Mouse (Mus musculus) heart, postnatal 14 days (tissue): ENCODE results near the gene Cnot11. TPM values are rescaled to one million over a fixed set of nuclear protein-coding genes. Genes with fewer than 3 reads are reported as not detected.

Source experiments
- DNase-seq, 2 experiments: peaks; one replicate each; pipeline ENCODE4 v3.0.0; 2021 to 2022
- intact Hi-C: fragments of 180-260 bp; cut with DNase I; formaldehyde crosslinking; loops from one replicate; pipeline ENCODE4 v1.15.1; 2025
- long read RNA-seq, 2 experiments: library from polyadenylated mRNA; stranded (forward); transcript quantifications; one replicate each; pipeline ENCODE4 v2.0.0; 2021
- total RNA-seq, 2 experiments: library from RNA; stranded (reverse); gene quantifications; 2 replicates each; pipeline ENCODE4 v1.2.3; 2021

Cnot11 gene
- total RNA-seq, result 10 to 100 TPM; 14.7 to 15.7 TPM
- long read RNA-seq, experiment 1, transcript Cnot11-201 (7 exons, 3,162 nt), result major isoform, 40 of 44 reads
- long read RNA-seq, experiment 1, partial matches to known transcripts, result 0 of 44 reads
- long read RNA-seq, experiment 1, other reads (novel, unspliced or antisense), result 3 of 44 reads
- long read RNA-seq, experiment 2, transcript Cnot11-201 (7 exons, 3,162 nt), result major isoform, 36 of 39 reads
- long read RNA-seq, experiment 2, partial matches to known transcripts, result 1 of 39 reads
- long read RNA-seq, experiment 2, other reads (novel, unspliced or antisense), result 2 of 39 reads

DNA sequence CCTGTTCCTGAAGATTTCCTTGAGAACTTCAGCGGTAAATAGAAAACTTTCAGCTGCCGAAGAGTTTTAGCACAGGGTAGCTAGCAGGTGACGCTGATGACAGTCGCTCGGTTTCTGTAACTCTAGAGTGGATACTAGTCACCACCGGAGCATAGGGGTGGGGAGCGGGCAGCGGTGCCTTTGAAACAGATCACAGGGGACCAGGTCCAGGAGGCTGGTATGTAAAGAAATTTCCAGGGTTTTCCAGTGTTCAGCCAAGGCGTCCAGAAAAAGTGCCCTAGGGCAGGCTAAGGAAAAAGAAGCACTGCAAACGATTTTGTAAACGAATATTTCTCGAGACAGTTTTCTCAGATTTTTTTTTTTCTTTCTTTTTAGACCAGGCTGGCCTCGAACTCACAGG lies at the start of gene Cnot11:
Cnot11 (plus strand) TSS at position 162 of the 400 bp plus-strand sequence.
- no peak for DNase-seq
- intact Hi-C loops, result loop anchor here (10.0 kb wide), 2 partner anchors 340 to 1670 kb away; partner anchors contain the start of genes Npas2 and Tsga10

DNA sequence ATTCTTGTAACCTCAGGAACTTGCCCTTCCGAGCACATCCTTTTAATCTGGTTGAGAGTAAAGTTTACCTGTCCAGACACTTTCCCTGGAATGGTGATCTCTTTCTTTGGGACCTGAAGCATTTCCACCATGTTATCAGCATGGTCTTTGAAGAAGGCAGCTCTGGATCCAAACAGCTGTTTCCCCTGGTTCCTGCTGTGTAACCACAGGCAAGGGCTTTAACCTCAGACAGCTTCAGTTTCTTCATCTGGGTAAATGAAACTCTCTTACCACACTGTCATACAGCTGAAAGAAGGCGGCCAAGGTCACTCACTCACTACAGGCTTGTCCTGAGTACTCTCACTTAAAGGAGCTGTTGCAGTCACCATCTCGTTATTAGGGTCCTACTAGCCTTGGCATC lies 47.4 kb upstream of the Cnot11 start:
- intact Hi-C loops, result no loop called here
- DNase-seq, result no peak

DNA sequence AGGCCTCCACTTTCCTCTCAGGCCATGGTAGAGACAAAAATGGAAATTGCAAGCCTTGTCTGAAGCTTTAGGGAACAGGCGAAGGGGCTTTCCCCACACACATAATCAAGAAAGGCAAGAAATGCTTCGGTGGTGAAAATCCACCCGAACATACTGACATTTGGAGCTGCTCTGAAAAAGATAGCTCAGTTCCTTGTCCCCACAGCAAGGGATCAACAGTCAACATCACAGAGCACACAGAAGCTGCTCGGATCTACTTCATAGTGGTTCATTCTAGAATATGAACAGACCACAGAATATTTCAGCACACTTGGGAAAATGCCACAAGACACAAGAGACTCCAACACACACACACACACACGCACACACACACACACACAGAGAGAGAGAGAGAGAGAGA lies 41.6 kb upstream of the Cnot11 start:
- intact Hi-C loops, result loop anchor here (5.0 kb wide), 1 partner anchor 76 kb away; no protein-coding TSS in a partner anchor
- DNase-seq, result no peak

GRCm38 (mm10) chr1:39493664-39494063 lies 41.1 kb upstream of the Cnot11 start:
- no peak for DNase-seq
- intact Hi-C loops, result loop anchor here (5.0 kb wide), 1 partner anchor 76 kb away; no protein-coding TSS in a partner anchor

DNA sequence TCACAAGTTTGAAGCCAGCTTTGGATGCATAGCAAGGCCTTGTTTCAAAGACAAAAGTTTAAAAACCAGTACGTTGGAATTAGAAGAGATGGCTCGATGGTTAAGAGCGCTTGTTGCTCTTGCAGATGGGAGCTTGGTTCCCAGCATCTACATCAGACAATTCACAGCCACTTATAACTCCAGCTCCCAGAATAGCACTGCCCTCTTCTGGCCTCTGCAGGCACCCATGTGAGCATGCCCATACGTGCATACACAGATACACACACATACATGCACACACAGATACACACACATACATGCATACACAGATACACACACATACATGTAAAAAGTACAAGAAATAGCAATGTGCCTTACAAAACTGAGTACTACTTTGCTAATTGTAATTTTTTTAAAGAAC lies 37.8 kb upstream of the Cnot11 start:
- DNase-seq, result no peak
- intact Hi-C loops, result no loop called here

DNA sequence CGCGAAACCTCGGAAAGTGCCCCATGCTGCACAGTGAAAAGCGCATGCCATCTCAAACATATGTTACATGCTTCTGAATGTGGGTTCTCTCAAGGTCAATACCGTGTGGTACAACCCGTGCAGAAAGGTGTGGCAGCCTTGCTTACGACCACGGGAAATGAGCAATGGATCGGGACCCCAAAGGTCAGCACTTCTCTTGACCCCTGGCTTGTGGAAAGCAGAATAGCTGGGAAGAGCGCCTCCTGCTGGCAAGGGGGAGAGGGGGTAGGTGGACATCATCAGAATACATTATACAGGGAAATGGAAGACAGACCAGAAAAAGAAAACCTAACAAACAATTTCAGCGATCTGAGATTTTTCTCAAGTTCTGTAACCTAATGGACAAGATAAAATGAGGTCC lies 37.0 kb upstream of the Cnot11 start:
- intact Hi-C loops, result no loop called here
- DNase-seq, result no peak

- intact Hi-C loops, result no loop called here
- DNase-seq, result no peak
These were observed 35.3 kb upstream of the Cnot11 start for GRCm38 (mm10) chr1:39499485-39499941.

DNA sequence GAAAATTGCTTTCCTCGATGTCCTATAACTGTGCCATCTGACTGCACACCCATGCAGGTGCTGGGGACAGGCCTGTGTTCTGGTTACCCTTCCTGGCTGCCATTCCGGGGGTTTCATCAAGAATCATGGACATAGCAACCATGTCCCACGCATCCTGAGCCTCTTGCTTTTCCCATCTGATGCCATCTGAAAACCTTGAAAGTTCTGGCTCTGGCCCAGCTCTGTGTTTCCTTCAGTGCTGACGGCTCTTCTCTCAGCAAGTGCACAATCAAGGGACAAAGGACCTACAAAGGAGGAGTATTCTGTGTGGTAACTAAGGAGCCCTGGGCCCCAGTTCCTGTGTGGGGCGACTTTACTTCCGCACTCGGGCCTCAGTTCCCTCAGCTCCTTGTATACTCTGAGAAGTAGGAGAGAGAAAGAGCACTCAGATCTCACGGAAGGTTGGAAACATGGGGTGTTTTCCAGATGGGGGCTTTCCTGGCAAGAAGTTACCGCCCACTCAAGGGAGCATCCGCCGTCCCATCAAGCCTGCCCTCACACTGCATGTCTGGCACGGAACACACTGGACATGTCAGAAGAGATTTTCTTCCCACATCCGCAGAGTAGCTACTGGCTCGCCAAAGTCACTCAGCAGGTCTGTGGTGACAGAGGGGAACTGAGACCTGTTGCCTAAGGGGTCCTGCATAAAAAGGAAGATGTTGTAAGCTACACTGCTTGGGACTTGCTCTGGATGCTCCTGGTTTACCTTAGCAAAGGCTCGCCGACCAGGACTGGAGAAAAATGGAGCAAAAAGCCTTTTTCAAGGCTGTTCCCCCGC lies 31.8 kb upstream of the Cnot11 start:
- intact Hi-C loops, result loop anchor here (5.0 kb wide), 1 partner anchor 111 kb away; no protein-coding TSS in a partner anchor
- peak in 1 of 2 experiments; percentile 8 for DNase-seq

DNA sequence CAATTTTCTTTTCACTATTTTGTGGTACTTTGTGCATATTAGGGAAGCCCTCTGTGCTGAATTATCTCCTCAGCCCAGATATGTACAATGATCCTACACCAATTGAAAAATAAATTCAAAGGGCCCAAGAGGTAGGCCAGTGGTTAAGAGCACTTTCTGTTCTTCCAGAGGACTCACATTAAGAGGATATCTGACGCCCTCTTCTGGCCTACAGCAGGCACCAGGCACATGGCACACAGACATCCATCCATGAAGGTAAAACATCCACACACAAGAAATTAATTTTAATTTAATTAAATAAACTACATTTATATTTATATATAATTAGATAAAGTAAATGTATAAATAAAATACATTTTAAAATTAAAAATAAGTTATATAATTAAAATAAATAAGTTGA lies 30.5 kb upstream of the Cnot11 start:
- peak in 1 of 2 experiments; percentile 32 for DNase-seq
- intact Hi-C loops, result loop anchor here (5.0 kb wide), 1 partner anchor 112 kb away; no protein-coding TSS in a partner anchor

DNA sequence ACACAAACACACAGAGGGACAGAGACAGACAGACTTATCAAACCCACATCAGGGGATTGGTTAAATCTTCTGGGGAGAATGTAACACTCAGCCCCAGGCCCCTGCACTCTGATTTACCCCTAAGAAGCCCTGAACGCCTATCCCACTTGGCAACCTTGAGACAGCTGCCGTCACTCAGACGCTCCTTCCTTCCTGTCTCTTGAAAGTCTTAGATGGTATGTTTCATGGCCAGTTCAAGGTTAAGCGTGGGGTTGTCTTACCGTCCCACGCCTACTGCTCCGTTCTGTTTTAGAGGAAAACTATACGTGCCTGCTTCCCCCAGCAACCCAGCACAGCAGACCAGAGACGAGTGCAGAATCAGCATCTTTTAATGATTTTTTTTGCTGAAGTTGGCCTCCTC lies 29.2 kb upstream of the Cnot11 start:
- intact Hi-C loops, result no loop called here
- DNase-seq, result no peak

DNA sequence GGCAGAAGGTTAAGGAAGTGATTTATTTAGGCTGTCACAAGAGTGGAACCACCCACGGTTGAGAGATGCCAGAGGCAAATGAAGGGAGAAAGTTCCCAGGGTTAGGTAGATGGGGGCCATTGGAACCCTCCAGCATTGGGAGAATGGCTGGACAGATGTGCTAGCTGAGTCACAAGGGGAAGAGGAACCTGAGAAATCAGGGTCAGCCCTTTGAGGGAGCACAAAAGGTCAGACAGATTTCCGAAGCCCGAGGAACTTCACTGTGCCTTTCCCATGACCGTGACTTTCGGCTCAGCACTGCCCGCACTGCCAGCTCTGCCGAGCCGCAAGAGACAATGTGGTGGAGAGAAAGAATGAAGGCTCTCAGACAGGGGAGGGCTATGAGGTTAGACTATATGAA lies 23.0 kb upstream of the Cnot11 start:
- intact Hi-C loops, result no loop called here
- no peak for DNase-seq

- no peak for DNase-seq
- intact Hi-C loops, result no loop called here
These were observed 22.6 kb upstream of the Cnot11 start for GRCm38 (mm10) chr1:39512183-39512582.

DNA sequence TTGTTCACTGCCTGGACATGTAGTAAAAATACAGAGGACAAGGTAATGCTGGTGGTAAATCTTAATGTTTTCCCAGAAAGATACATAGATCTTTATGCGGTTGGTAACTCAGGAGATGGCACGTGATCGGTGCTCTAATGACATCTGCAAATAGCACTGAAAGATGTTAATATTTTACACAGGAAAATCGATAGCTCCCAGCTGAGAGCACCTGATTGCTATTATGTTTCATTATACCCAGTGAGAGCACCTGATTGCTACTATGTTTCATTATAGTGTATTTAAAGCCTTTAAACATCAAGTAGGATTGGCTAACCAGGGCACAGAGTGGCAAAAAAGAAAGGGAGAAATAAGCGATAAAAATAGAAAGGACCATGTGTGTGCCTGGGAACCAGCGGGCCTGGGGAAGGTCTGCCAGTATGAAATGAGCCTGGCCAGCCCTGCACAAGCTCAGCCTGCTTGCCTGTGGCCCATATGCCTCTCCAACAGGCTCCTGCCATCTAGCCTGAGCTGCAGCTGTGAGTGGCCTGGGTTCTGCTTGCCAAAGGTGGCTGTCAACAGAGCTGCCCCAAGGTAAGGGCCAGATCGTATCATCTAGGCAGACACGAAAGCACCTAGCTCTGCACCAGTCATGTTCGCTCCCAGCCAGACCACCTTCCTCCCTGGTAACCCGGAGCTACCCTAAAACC lies 19.3 kb upstream of the Cnot11 start:
- no peak for DNase-seq

GRCm38 (mm10) chr1:39521326-39521725 lies 13.5 kb upstream of the Cnot11 start:
- no peak for DNase-seq
- intact Hi-C loops, result loop anchor here (5.0 kb wide), 1 partner anchor 44 kb away; the partner anchor contains the start of gene Tbc1d8

More for the DNA sequence above, 19.3 kb upstream of the Cnot11 start:
- intact Hi-C loops, result no loop called here

GRCm38 (mm10) chr1:39522519-39522918 lies 12.3 kb upstream of the Cnot11 start:
- intact Hi-C loops, result loop anchor here (1.0 to 5.0 kb wide), 2 partner anchors 45 to 130 kb away; partner anchors contain the start of gene Tbc1d8
- DNase-seq, result peak in 1 of 2 experiments; percentile 53

GRCm38 (mm10) chr1:39525763-39526162 lies 9.0 kb upstream of the Cnot11 start:
- intact Hi-C loops, result no loop called here
- no peak for DNase-seq

GRCm38 (mm10) chr1:39526371-39527167 lies 8.2 kb upstream of the Cnot11 start:
- peak in 1 of 2 experiments; percentile 40 for DNase-seq
- intact Hi-C loops, result no loop called here

DNA sequence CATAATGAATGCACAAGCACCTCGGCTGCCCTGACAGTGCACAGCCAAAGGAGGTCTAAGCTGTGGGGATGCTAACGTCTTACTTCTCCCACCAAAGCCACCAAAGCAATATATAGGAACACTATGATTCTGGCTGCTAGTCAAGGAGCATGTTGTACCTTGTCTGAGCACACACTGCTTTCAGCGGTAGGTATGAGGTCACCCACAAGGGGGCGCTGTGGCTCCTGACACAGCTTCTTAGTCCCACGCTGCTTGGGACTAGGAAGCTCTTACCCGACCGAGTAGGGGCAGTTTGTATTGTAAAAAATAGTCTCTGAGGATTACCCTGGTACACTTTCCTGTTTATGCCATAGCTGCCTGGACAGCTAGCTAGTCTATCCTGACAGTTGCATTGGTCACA lies 7.4 kb upstream of the Cnot11 start:
- peak; percentile 75 to 87 for DNase-seq
- intact Hi-C loops, result no loop called here

DNA sequence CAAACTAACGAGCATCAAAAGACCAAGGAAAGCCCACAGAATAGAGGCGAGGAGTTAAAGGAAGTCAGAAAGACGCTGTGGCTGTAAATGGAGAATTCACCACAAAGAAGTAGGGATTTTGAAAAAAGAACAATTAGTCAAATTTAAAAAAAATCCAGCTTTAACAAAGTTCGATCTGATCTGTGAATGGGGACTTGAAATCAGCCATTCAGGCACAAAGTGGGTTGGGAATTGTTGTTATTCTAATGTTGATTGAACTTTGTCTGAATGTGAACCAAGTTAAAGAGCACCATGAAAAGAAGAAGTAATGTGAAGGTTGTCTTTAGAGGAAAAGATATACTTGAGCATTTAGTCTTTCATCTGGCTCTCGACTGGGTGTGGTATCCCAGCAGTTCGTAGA lies 6.5 kb upstream of the Cnot11 start:
- intact Hi-C loops, result no loop called here
- DNase-seq, result no peak
